Mouse (Mus musculus): Measurements from ENCODE around the gene Map4k3.
A peak's percentile ranks its signal among the peaks of the same experiment; 100 is the strongest.

Gene Map4k3

DNA sequence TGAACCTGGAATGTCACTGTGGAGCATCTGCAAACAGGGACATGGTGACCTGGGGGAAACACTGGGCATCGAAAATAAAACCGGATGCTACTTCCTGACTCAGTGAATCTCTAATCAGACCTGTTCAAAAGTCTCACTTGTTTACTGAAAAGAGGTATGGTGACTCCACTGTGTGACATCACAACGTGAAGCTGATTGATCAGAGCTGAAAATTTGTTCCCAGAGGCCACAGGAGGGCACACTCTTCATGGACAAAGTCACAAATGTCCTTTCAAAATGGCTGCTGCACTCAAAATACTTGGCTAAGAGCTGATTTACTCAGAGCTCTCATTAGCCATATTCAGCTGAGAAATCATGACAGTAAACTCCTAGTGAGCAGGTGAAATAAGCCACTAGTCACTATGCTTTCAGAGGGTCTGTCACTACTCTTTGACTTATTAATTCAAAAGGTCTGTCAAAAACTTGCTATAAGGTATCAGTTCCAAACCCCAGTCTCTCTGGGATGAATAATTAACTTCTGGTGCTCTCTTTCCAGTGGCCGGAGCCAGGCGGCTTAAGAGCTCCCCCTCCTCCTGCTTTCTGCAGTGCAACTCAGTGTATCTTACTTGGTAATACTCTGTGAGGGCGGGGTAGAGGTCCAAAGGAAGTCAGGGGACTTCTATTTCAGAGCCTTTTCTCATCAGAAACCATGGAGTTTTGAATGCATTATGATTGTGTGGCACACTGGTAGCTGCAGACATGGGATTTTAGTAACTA lies 44.3 kb downstream of the Map4k3 start:
- no peak for DNase-seq (ENCODE audit: low read depth, low spot score)

DNA sequence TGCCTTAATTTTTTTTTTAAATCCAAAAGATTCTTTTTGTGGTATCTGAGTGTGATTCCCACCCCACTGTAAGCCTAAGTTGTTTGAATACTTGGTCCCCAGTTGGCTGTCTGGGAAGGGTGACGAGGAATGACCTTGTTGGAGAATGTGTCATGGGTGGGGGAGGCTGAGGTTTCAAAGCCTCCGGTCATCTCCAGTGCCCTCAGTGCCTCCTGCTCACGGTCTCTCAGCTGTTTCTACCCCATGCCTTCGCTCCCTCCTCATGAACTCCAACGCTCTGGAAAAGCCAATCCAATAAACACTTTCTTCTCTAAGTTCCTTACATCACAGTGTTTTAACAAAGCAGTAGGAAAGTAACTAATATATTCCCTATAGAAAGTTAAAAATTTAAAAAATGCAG lies 45.2 kb downstream of the Map4k3 start:
- DNase-seq (ENCODE audit: low read depth, low spot score), result no peak

DNA sequence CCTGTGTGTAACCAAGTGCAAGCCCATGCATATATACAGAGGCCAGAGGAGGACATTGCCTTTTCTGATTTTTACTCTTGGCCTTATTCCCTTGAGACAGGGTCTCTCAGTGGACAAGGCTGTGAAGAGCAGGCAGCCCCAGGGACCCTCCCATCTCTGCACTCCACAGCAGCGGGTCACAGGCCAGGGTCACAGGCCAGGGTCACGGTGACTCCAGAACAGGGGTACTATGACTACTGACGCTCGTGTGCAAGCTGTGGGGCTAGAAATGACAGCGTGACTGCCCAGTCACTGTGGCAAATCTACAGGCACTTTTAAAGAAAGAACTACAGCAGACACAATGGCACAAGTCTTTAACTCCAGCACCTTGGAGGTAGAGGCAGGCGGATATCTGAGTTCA lies 50.1 kb downstream of the Map4k3 start:
- no peak for DNase-seq (ENCODE audit: low read depth, low spot score)

DNA sequence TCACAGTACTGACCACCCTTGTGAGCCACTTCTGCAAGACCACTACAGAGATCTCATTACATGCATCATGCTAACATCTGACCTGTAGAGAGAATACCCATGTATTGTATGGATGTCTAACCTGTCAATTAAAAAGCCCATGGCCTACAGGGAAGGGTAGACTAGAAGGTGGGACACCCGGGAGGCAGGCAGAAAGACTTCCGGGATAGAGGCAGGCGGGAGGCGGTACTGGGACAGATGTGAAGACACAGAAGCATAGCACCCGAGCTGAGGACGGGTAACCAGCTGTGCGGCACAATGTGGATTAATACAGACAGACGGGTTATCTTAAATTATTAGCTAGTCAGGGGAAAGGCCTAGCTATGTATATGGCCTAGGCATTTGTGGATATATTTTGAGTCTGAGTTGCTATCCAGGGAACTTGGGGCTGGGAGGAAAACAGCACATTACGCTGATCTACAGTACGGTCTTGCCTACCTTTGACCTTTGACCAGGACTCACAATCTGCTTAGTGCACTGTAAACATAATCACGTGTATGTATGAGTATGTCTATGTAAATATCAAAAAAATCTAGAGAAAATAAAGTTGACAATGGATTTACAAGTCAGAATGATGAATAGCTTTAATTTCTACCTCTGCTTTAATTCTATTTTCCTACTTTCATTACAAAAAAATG lies 51.3 kb downstream of the Map4k3 start:
- no peak for DNase-seq (ENCODE audit: low read depth, low spot score)

DNA sequence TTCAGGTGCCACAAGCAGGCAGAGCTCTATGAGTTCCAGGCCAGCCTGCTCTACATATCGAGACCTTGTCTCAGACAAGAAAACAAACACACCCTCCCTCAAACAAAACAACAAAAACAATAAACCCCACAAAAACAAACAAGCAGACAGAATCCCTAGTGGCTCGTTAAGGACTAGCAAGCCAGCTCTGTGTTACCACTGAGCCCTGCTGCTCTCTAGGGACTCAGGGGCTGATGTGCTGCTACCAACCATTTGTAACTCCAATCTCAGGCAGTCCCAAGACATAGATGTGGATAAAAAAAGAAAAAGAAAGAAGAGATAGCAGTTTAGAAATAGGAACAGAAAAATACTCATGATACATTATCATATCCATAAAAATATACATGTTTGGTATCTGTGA lies 52.1 kb downstream of the Map4k3 start:
- DNase-seq (ENCODE audit: low read depth, low spot score), result no peak

DNA sequence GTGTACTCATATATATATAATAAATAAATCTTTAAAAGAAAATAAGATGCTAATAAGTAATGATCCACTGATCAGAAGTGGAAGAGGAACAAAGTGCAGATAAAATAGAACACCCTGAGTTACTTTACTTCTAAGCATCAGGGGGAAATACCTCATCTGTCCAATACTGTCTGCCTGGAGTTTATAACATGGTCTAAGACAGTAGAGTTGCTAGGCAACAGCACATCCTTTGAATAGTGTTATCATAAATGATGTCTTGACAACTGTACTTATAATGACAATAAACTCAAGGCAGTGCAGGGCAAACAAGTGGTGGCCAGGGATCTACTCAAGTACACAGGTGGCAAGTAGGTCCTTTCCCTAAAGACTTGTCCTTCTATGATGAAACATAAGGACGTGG lies 57.9 kb downstream of the Map4k3 start:
- no peak for DNase-seq (ENCODE audit: low read depth, low spot score)

DNA sequence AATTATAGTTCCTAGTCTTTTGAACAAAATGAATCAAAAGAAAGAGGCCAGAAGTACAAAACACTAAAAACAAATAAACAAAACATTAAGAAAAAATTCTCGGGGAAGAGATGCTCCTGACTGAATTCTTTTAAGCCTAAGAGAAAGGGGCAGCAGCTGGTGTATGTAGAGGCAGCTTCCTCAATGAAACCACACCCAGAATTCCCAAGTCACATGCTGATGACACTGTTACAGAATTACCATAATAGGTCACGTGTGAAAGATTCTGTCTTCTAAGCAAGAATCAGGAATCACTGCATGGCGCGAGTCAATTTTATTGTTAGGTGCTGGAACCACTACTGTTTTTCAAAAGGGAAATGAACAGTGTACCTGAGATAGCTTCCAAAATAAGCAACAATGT lies 64.7 kb downstream of the Map4k3 start:
- no peak for DNase-seq (ENCODE audit: low read depth, low spot score)

DNA sequence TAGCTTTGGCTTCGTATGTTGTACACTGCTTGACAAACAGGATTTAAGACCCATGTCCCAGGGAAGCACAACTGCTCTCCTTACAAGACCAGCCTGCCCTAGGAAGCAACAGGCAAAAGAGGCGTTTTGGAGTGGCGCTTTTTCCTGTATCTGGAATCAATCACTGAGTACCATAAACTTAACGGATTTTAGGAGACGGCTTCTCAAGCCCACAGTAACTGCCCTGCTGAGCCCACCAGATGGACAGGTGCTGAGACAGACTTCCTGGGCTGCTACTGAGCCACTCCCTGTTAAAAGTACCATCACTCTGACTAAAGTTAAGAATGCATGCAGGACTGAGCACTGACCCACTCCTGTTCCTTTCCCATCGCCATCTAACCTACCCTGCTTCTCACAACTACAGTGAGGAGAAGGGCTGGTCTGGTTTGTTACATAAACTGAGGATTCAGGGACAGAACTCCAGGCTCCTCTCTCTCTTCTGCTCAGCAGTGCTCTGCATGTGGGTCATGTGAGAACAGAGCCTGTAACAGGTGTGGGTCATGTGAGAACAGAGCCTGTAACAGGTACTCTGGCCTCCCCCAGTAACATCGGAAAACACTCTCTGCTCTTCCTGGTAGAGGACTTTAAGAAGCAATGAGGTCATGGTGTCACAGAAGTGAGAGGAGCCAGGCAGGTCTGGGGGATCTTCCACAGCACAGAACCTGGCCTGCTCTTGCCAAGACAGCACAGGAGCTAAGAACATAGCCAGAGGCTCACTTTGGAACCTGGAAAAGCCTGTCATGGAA lies 65.3 kb downstream of the Map4k3 start:
- no peak for DNase-seq (ENCODE audit: low read depth, low spot score)

DNA sequence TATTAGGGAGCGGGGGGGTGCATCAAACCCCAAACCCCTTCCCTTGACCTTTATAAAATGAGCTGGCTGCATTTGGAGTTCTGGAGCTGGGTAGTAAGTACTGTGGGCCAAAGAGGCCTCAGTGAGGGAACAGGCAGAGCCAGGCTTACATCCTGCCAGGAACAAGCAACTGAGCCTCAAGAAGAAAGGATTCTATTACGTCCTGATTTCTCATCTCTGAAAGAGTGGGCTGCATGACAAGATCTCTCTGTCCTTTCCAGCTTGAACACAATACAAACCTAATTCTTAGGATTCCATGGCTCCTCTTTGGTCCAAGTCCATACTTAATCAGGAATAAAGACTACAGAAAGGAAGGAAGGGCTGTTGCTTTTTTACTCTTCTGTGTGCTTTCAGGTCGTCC lies 66.4 kb downstream of the Map4k3 start:
- peak; percentile 68 for DNase-seq (ENCODE audit: low read depth, low spot score)

DNA sequence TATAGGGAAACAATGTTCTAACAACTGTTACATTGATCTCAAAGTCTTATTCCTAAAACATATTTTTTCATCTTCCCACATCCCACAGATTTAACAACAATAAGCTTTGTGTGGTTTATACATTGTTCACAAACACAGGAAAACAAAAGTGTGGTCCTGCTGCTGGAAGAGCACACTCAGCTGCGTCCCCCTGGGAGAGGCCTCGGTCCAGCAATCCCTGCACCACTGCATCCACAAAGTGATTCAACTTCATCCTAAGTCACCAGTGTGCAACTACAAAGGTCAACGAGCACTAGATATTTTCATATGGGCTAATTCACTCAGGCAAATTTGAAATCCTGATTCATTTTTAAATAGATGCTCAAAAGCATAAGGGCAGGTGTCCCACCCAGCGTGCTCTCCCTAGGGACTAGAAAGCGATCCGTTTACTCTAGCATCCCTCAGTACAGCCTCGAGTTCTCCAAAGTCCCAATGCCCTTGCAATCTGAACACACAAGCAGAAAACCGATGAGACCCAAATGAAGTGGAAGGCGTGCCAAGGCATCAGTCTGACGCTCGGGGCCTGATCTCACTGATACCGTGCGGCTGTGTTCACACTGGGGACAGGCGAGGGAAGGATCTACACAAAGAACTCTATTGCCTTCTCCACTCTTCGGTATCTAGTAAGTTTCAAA lies 67.4 kb downstream of the Map4k3 start:
- no peak for DNase-seq (ENCODE audit: low read depth, low spot score)

DNA sequence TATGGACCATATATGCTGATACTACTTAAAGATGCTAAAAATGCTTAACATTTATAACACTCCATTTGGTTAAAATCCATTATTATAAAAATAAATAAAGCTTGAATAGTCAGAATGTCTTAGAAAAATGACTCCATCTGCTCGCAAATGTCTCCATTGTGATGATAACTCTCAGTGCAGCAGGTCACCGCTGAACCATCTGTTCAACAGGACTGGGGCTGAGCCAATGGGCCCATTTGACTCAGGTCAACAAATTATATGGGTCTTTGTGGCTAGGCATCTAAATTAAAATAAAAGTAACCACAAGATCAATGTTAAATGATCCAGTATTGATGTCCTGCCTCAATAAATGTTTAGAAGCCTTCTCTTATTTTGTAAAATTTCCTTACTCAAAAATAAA lies 68.1 kb downstream of the Map4k3 start:
- DNase-seq (ENCODE audit: low read depth, low spot score), result no peak

DNA sequence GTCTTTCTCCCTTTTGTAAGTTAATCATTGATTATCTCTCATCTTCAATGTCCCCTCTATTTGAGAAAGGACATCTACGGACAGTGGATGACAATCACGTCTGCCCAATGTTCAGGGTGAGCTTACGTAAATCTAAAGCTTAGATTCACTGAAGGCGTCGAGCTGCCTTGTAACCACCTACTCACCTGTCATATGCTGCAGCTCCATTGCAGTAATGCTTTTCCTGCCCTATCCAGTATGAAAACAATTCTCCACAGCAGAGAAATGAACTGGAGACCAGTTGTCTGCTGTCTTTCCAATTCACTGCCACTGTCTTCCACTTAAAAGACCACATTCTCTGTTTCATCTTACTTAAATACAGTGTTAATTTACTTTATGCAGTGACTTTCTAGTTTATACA lies 68.5 kb downstream of the Map4k3 start:
- no peak for DNase-seq (ENCODE audit: low read depth, low spot score)

DNA sequence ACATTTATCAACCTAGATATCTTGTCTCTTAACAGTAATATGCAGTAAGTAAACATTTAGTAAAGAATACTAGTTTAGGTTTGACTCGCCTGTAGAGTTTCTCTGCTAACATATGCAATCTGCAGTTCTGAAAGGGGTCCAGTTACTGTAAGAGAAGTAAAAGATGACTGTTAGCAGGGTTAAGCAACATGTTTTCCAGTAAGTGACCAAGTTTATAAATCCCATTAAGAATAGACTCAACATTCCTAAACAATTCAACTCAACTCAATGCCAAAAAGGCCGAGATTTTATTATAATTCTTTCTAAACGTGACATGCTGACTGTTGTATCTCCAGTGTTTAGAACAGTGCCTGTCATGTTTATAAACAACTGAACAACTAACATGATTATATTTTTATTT lies 74.0 kb downstream of the Map4k3 start:
- no peak for DNase-seq (ENCODE audit: low read depth, low spot score)

DNA sequence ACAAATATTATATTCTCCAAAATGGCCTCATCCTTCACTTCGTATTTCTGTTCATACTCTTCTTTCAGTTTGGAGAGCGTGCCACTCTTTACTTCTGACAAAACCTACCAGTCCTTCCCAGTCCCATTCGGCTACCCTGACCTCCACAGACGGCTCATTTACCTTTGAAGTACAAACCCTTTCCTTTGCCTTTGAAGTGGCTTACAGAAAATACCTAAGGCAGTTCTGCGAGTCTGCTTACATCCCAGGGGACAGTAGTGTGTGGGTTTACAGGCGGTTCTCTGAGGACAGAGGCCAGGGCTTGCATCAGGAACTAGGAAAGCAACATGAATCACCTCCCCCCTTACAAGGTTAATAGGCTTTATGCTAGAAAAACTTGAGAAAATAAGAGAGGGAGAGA lies 75.5 kb downstream of the Map4k3 start:
- no peak for DNase-seq (ENCODE audit: low read depth, low spot score)

DNA sequence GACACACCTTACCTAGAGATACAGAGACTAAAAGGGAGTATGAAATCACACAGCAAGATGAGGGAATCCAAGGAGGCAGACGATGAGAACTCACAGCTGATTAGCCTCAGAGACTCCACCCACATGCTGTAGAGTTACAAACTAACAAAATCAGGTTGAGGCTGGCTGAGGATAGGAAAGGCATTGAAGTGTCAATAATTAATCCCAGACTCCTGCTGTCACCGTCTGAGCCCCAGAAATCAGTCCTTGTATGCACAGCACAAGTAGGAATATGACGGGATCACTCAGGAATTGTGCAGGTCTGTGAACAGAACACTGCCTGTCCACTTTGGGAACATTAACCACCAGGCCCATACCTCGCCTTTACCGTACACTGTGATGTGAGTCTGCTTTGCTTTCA lies 81.4 kb downstream of the Map4k3 start:
- DNase-seq (ENCODE audit: low read depth, low spot score), result no peak

DNA sequence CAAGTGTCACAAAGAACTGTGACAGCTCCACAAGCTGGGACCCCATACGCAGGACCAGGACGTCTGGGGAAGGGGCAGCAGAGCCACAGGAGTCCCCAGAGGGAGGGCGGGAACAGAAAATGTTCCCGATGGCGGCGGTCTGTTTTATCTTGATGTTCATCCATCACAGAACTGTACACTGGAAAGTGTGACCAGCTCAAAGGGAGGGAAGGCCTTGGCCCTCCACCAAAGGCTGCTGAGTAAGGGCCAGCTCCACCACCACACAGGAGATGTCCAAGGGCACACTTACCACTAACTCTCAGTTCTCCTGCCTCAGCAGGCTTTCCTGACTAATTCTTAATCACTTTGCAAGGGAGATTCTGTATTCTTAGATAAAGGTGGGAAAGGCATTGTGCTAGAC lies 82.2 kb downstream of the Map4k3 start:
- DNase-seq (ENCODE audit: low read depth, low spot score), result no peak

DNA sequence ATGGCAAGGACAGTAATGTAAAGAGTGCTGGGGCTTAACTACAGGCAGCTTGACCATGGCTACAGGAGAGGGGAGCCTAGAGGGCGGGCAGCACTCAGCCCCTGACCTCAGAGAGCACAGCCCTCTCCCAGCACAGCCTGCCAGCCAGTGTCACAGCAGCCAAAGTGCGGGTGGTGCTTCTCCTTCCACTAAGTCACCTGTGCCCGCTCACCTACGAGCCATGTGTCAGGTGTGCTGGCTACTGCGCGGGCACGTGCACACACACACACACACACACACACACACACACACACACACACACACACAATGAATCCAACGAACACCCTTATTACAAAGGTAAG lies 82.6 kb downstream of the Map4k3 start:
- no peak for DNase-seq (ENCODE audit: low read depth, low spot score)

DNA sequence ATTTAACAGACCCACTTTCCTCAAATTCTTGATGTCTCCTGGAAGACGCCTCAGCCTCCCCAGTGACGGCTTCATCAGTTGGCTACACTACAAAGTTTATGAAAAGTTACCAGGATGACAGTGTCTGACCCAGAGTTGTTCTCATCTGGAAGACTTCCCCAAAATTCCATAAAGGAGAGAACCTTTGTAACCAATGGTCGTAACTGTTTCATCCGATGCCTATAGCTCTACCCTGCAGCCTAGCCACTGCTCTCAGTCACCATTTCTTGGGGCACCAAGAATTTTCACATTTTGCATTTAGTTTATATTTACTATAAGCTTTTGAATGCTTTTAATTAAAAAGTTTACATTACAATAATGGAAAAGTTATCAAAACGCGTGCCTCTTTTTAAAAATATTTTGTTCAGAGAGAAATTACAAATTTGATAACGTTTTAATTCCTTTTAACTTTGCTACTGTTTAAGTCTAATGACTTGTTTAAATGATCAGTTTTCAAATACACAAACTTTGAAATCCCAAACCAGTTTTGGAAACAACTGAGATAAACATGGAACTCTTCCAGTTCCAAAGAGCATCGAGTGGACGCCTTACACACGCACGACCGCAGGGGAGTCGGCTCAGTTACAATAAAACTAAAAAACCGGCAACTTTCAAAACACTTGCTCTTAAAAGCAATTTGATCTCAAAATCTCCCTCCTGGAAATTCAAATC lies 83.1 kb downstream of the Map4k3 start:
- DNase-seq (ENCODE audit: low read depth, low spot score), result no peak

DNA sequence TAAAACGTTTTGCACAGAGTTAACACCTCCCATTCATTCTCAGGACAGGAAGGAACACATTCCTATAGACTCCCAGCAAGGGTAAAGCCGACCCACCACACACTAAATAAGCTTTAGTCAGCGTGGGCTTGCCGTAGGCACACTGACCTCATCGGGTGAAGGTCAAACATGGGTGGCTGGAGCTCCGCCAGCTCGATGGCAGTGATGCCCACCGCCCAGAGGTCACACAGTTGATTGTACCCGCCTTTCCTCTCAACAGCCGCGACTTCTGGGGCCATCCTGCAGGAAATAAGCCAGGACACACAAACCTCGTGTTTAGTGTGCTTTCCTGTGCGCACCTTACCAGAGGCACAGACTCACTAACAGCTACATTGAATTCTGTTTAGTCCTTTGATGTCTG lies 83.7 kb downstream of the Map4k3 start:
- DNase-seq (ENCODE audit: low read depth, low spot score), result no peak

DNA sequence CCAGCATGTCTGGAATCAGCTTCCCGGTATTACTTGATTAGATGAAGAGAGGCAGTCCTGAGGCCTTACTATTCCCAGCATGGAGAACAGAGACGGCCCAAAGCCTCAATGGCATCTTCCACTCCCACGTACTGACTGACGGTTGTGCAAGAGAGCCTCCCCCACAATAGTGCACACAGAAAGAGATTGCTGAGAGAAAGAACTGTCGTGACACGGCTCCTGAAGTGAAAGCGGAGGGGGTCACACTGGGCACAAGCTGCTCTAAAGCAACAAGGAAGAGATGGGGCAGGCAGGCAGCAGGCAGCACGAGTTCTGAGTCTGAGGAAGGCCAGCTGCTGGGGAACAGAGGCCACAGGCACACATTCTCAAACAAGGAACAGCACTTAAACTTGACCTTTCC lies 90.2 kb downstream of the Map4k3 start:
- DNase-seq (ENCODE audit: low read depth, low spot score), result no peak

DNA sequence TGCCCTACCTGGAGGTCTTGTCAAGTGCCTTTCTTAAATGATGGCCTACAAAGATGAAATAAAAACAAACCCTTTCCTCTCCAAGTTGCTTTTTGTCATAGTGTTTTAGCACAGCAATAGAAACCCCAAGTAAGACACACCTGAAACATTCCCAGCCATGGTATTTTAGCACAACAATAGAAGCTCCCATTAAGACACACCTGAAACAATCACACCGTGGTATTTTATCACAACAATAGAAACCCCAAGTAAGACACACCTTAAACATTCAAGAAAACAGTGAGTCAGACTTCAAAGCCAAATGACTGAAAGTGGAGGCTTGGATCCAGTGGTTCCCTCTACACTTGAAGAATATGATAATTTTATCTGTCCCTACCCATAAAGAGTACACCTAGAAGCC lies 92.5 kb downstream of the Map4k3 start:
- DNase-seq (ENCODE audit: low read depth, low spot score), result no peak

DNA sequence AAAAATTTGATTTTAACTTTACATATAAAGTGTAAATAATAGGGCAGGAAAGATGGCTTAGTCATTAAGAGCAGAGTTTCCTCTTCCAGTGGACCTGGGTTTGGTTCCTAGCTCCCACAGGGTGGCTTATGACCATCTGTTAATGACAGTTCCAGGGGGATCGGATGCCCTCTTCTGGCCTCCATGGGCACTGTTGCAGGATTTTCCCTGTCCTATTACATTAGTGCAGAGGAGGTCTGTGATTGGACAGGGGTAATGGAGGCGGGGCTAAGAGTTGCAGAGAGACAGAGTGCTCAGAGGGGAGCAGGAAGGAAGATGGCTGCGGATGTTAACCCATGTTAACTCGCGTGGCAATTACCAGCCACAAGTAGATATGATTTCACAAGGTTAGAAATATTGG lies 95.4 kb downstream of the Map4k3 start:
- DNase-seq (ENCODE audit: low read depth, low spot score), result no peak
